Mouse (Mus musculus): Measurements from ENCODE around the gene Unc119. TPM values are rescaled to one million over a fixed set of nuclear protein-coding genes. Genes with fewer than 3 reads are reported as not detected.
A peak's percentile ranks its signal among the peaks of the same experiment; 100 is the strongest.

Unc119 gene
- polyA plus RNA-seq, 1 experiment from 2014 or later: 78.3 TPM

GRCm38 (mm10) chr11:78372610-78373009 lies 29.3 kb downstream of the Unc119 start:
- 49% methylated on average over 7 of the region's 7 CpGs for WGBS
- DNase-seq (peak; percentile 9), ATAC-seq (ENCODE audit: low FRiP score, low TSS enrichment) (no peak)
- H3K36me3 ChIP-seq (ENCODE audit: control insufficient read depth, insufficient read depth, low read length): no peaks in the 10 kb centered on the region
- no peaks in the 10 kb centered on the region for H3K4me1 ChIP-seq (ENCODE audit: control insufficient read depth, insufficient read depth, low read length)
- no peak overlapping the region for H3K4me2 ChIP-seq (ENCODE audit: low read length)
- no peak overlapping the region for H3K27ac ChIP-seq (replicated peaks; ENCODE audit: low read depth, low read length)
- no peaks in the 10 kb centered on the region for H3K27me3 ChIP-seq (ENCODE audit: control insufficient read depth, insufficient read depth, low read length)
- no peak overlapping the region for H3K4me3 ChIP-seq (replicated peaks; ENCODE audit: low read depth, low read length)
- no peaks in the 10 kb centered on the region for H3K9me3 ChIP-seq (ENCODE audit: control insufficient read depth, low read length)
- H3K9ac ChIP-seq (replicated peaks; ENCODE audit: low read length): 0 out of 2 replicates have a peak overlapping the region, but pooled peaks have one; percentile 6

- Histone ChIP-seq H3K36me3 (ENCODE audit: control insufficient read depth, insufficient read depth, low read length) (no peaks in the 10 kb centered on the region), H3K27me3 (ENCODE audit: control insufficient read depth, insufficient read depth, low read length) (no peaks in the 10 kb centered on the region), H3K27ac (replicated peaks; ENCODE audit: low read depth, low read length) (no peak overlapping the region), H3K4me3 (replicated peaks; ENCODE audit: low read depth, low read length) (no peak overlapping the region), H3K4me1 (ENCODE audit: control insufficient read depth, insufficient read depth, low read length) (no peaks in the 10 kb centered on the region), H3K9ac (replicated peaks; ENCODE audit: low read length) (no peak overlapping the region), H3K4me2 (ENCODE audit: low read length) (no peak overlapping the region), H3K9me3 (ENCODE audit: control insufficient read depth, low read length) (no peaks in the 10 kb centered on the region)
- 77% methylated on average over 8 of the region's 8 CpGs for WGBS
- ATAC-seq (ENCODE audit: low FRiP score, low TSS enrichment) (no peak), DNase-seq (no peak)
Measured at GRCm38 (mm10) chr11:78374147-78374546, 30.9 kb downstream of the Unc119 start.

GRCm38 (mm10) chr11:78377549-78378159 lies 34.4 kb downstream of the Unc119 start:
- ATAC-seq (ENCODE audit: low FRiP score, low TSS enrichment): no peak
- no peak overlapping the region for H3K4me2 ChIP-seq (ENCODE audit: low read length)
- no peaks in the 10 kb centered on the region for H3K27me3 ChIP-seq (ENCODE audit: control insufficient read depth, insufficient read depth, low read length)
- H3K36me3 ChIP-seq (ENCODE audit: control insufficient read depth, insufficient read depth, low read length): no peaks in the 10 kb centered on the region
- H3K9ac ChIP-seq (replicated peaks; ENCODE audit: low read length): no peak overlapping the region
- WGBS: 49% methylated on average over 12 of the region's 12 CpGs
- no peak overlapping the region for H3K4me3 ChIP-seq (replicated peaks; ENCODE audit: low read depth, low read length)
- H3K4me1 ChIP-seq (ENCODE audit: control insufficient read depth, insufficient read depth, low read length): no peaks in the 10 kb centered on the region
- H3K9me3 ChIP-seq (ENCODE audit: control insufficient read depth, low read length): no peaks in the 10 kb centered on the region
- H3K27ac ChIP-seq (replicated peaks; ENCODE audit: low read depth, low read length): no peak overlapping the region
- DNase-seq: no peak

- Histone ChIP-seq H3K4me1 (ENCODE audit: control insufficient read depth, insufficient read depth, low read length) (no peaks in the 10 kb centered on the region), H3K9ac (replicated peaks; ENCODE audit: low read length) (no peak overlapping the region), H3K27me3 (ENCODE audit: control insufficient read depth, insufficient read depth, low read length) (no peaks in the 10 kb centered on the region), H3K9me3 (ENCODE audit: control insufficient read depth, low read length) (no peaks in the 10 kb centered on the region), H3K4me2 (ENCODE audit: low read length) (no peak overlapping the region), H3K36me3 (ENCODE audit: control insufficient read depth, insufficient read depth, low read length) (no peaks in the 10 kb centered on the region), H3K27ac (replicated peaks; ENCODE audit: low read depth, low read length) (no peak overlapping the region), H3K4me3 (replicated peaks; ENCODE audit: low read depth, low read length) (no peak overlapping the region)
- ATAC-seq (ENCODE audit: low FRiP score, low TSS enrichment): no peak
- DNase-seq: no peak
- 76% methylated on average over 4 of the region's 4 CpGs for WGBS
Measured at GRCm38 (mm10) chr11:78380351-78380750, 37.1 kb downstream of the Unc119 start.

- no peak overlapping the region for H3K9ac ChIP-seq (replicated peaks; ENCODE audit: low read length)
- ATAC-seq (ENCODE audit: low FRiP score, low TSS enrichment) (no peak), DNase-seq (no peak)
Measured at GRCm38 (mm10) chr11:78380996-78381395, 37.7 kb downstream of the Unc119 start.

GRCm38 (mm10) chr11:78382286-78382685 lies 39.0 kb downstream of the Unc119 start:
- DNase-seq (no peak), ATAC-seq (ENCODE audit: low FRiP score, low TSS enrichment) (no peak)
- WGBS: 82% methylated on average over 7 of the region's 7 CpGs
- no peaks in the 10 kb centered on the region for H3K4me1 ChIP-seq (ENCODE audit: control insufficient read depth, insufficient read depth, low read length)
- no peaks in the 10 kb centered on the region for H3K9me3 ChIP-seq (ENCODE audit: control insufficient read depth, low read length)
- H3K4me3 ChIP-seq (replicated peaks; ENCODE audit: low read depth, low read length): no peak overlapping the region
- H3K36me3 ChIP-seq (ENCODE audit: control insufficient read depth, insufficient read depth, low read length): no peaks in the 10 kb centered on the region
- H3K9ac ChIP-seq (replicated peaks; ENCODE audit: low read length): no peak overlapping the region
- H3K27me3 ChIP-seq (ENCODE audit: control insufficient read depth, insufficient read depth, low read length): no peaks in the 10 kb centered on the region
- H3K4me2 ChIP-seq (ENCODE audit: low read length): no peak overlapping the region
- no peak overlapping the region for H3K27ac ChIP-seq (replicated peaks; ENCODE audit: low read depth, low read length)

More at GRCm38 (mm10) chr11:78380996-78381395, 37.7 kb downstream of the Unc119 start:
- Histone ChIP-seq H3K4me3 (replicated peaks; ENCODE audit: low read depth, low read length) (no peak overlapping the region), H3K36me3 (ENCODE audit: control insufficient read depth, insufficient read depth, low read length) (no peaks in the 10 kb centered on the region), H3K4me1 (ENCODE audit: control insufficient read depth, insufficient read depth, low read length) (no peaks in the 10 kb centered on the region), H3K27me3 (ENCODE audit: control insufficient read depth, insufficient read depth, low read length) (no peaks in the 10 kb centered on the region), H3K4me2 (ENCODE audit: low read length) (no peak overlapping the region), H3K9me3 (ENCODE audit: control insufficient read depth, low read length) (no peaks in the 10 kb centered on the region), H3K27ac (replicated peaks; ENCODE audit: low read depth, low read length) (no peak overlapping the region)
- whole genome bisulfite sequencing: 91% methylated on average over 3 of the region's 3 CpGs

GRCm38 (mm10) chr11:78382701-78383100 lies 39.4 kb downstream of the Unc119 start:
- 19% methylated on average over 5 of the region's 5 CpGs for WGBS
- no peak overlapping the region for H3K27ac ChIP-seq (replicated peaks; ENCODE audit: low read depth, low read length)
- ATAC-seq (ENCODE audit: low FRiP score, low TSS enrichment): no peak
- no peaks in the 10 kb centered on the region for H3K4me1 ChIP-seq (ENCODE audit: control insufficient read depth, insufficient read depth, low read length)
- no peaks in the 10 kb centered on the region for H3K9me3 ChIP-seq (ENCODE audit: control insufficient read depth, low read length)
- no peak overlapping the region for H3K4me3 ChIP-seq (replicated peaks; ENCODE audit: low read depth, low read length)
- peak; percentile 3 for DNase-seq
- H3K4me2 ChIP-seq (ENCODE audit: low read length): no peak overlapping the region
- no peak overlapping the region for H3K9ac ChIP-seq (replicated peaks; ENCODE audit: low read length)
- H3K36me3 ChIP-seq (ENCODE audit: control insufficient read depth, insufficient read depth, low read length): no peaks in the 10 kb centered on the region
- no peaks in the 10 kb centered on the region for H3K27me3 ChIP-seq (ENCODE audit: control insufficient read depth, insufficient read depth, low read length)

- no peak overlapping the region for H3K9ac ChIP-seq (replicated peaks; ENCODE audit: low read length)
- no peak for ATAC-seq (ENCODE audit: low FRiP score, low TSS enrichment)
- no peak overlapping the region for H3K27ac ChIP-seq (replicated peaks; ENCODE audit: low read depth, low read length)
- DNase-seq: no peak
- H3K4me1 ChIP-seq (ENCODE audit: control insufficient read depth, insufficient read depth, low read length): no peaks in the 10 kb centered on the region
- WGBS: 90% methylated on average over 10 of the region's 10 CpGs
- H3K27me3 ChIP-seq (ENCODE audit: control insufficient read depth, insufficient read depth, low read length): no peaks in the 10 kb centered on the region
- H3K36me3 ChIP-seq (ENCODE audit: control insufficient read depth, insufficient read depth, low read length): no peaks in the 10 kb centered on the region
- no peak overlapping the region for H3K4me3 ChIP-seq (replicated peaks; ENCODE audit: low read depth, low read length)
- H3K9me3 ChIP-seq (ENCODE audit: control insufficient read depth, low read length): no peaks in the 10 kb centered on the region
- no peak overlapping the region for H3K4me2 ChIP-seq (ENCODE audit: low read length)
Measured at GRCm38 (mm10) chr11:78385776-78386175, 42.5 kb downstream of the Unc119 start.

- no peak within 1 kb of the TSS for H3K4me2 ChIP-seq (ENCODE audit: low read length)
- no peak within 1 kb of the TSS for H3K4me3 ChIP-seq (replicated peaks; ENCODE audit: low read depth, low read length)
- H3K36me3 ChIP-seq (ENCODE audit: control insufficient read depth, insufficient read depth, low read length): no peaks in the 10 kb centered on the region
- H3K9me3 ChIP-seq (ENCODE audit: control insufficient read depth, low read length): no peaks in the 10 kb centered on the region
- 80% methylated on average over 14 of the region's 14 CpGs for WGBS
- H3K27me3 ChIP-seq (ENCODE audit: control insufficient read depth, insufficient read depth, low read length): no peaks in the 10 kb centered on the region
- no peak for ATAC-seq (ENCODE audit: low FRiP score, low TSS enrichment)
- H3K4me1 ChIP-seq (ENCODE audit: control insufficient read depth, insufficient read depth, low read length): no peaks in the 10 kb centered on the region
- no peak within 1 kb of the TSS for H3K27ac ChIP-seq (replicated peaks; ENCODE audit: low read depth, low read length)
- no peak for DNase-seq
- no peak within 1 kb of the TSS for H3K9ac ChIP-seq (replicated peaks; ENCODE audit: low read length)
Measured at GRCm38 (mm10) chr11:78386508-78387043, 43.3 kb downstream of the Unc119 start, which contains the start of gene Foxn1. Gene Foxn1 (minus strand): TSS chr11:78386558.
